Mouse (Mus musculus): ENCODE data around the gene Mpped2. TPM values are rescaled to one million over a fixed set of nuclear protein-coding genes. Genes with fewer than 3 reads are reported as not detected.

Mpped2 gene
- polyA plus RNA-seq, 1 experiment = 0.73 TPM

DNA sequence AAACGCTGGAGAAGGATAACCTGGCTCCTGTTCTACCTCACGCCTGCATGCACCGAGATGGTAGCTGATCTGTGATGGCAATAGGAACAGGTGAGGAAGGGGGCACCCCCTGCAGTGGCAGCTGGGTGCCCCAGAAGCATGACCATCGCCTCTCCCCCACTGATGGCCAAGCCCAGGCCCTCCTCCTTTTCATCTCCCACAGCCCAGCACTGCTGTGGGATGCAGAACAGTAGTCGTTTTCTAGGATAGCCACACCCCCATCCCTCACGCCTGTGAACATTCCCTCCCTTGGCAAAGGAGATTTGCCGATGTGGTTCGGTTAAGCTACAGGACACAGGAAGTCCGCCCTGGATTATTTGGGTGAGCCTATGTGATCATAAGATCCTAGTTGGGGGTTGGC, 151.1 kb downstream of the Mpped2 start:
- no peak for DNase-seq (ENCODE audit: low read depth, low spot score)
- 54% methylated on average over 9 of the region's 9 CpGs for WGBS

DNA sequence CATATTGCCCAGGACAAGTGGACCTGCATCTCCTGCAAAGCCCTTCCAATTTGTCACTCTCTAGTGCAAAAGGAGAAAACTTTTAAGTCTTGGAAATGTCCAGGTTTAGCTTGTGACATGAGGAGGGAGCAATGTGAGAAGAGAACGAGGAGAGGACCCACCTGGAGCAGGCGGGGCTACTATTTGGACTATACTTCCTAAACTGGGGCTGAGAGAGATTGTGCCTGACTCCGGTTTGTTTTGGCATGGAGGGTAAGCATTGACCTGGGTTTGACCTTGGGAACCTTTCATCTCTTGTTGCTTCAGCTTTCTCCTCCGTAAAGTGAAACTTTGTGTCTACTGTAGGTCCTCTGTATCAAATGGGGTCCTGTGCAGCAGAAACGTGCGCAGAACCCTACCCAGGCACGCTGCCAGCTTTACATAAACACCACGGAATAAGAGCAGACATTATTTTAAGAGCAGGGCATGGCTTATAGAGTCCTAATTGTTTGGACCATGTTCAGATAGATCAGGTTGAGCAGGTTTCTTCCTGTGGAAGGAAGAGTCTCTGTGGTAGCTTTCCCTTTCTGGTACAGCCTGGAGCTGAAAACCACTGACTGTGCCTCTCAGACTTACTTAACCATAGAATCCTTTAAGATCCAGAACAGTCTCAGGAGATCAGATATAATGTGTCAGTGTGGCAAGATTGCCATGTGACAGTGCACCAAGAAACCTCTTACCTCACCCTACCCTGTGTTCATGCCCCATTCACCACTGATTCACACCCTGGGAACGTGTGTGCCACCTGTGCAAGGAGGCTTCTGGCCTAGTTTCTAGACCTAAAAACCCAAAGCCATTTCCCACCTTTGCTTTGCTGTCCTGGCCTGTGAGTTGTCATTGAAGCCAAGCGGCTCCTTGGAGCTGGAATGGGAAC, 152.0 kb downstream of the Mpped2 start:
- DNase-seq (ENCODE audit: low read depth, low spot score) = no peak
- 29% methylated on average over 10 of the region's 10 CpGs for WGBS

DNA sequence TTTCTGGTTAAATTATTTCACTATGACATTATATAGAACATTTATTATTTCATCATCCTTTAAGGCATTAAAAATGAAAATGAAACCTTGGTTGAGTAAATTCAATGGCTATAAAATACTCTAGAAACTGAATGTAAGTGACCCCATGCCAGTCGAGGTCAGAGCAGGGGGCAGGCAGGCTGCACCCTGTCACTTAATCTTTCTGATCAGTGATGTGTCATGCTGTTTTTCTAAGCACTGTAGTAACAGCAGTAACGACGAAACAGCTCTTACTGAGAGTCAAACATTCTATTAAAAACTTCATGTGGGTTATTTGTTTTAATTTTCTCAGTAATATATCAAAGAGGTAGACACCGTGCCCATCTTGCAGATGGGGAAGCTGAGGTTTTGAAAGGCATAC, 153.4 kb downstream of the Mpped2 start:
- DNase-seq (ENCODE audit: low read depth, low spot score) = no peak
- WGBS = 59% methylated on average over 4 of the region's 4 CpGs

DNA sequence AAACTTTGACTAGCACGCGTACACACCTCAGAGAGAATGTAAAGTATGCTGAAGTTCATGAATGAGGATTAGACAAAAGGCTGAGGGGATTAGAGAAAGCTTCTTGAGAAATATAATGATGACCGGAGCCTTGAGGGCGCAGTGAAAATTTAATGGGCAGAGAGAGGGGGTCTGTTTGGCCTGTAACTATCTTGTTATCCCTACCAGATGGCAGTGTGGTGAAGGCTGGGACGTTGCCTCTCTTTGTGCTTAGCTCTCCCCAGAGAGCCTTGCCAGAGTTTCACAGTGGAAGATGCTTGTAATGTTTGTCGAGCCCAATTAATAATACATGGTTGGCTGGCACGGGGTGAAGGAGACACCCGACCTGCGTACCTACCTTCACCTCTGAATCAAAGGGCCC, 156.3 kb downstream of the Mpped2 start:
- WGBS = 78% methylated on average over 9 of the region's 9 CpGs
- DNase-seq (ENCODE audit: low read depth, low spot score) = no peak

DNA sequence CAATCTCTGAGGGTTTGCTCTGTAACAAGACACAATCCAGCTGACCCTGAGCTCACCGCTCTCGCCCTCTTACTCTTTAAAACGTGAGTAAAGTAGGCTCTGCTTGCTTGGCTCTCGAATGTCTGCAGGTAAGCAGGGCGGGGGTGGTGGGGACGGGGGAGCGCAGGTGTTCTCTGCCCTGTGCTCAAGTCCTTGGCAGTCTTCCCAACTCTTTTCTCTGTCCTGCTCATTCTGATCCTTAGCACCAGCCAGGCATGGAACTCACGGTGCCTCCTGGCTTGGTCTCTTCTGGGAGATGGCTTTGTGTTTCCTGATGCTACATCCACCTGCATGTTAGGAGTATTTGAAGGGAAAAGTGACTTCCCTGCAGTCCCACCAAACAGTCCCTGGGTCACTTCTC, 158.4 kb downstream of the Mpped2 start:
- no peak for DNase-seq (ENCODE audit: low read depth, low spot score)
- WGBS = 42% methylated on average over 8 of the region's 8 CpGs

DNA sequence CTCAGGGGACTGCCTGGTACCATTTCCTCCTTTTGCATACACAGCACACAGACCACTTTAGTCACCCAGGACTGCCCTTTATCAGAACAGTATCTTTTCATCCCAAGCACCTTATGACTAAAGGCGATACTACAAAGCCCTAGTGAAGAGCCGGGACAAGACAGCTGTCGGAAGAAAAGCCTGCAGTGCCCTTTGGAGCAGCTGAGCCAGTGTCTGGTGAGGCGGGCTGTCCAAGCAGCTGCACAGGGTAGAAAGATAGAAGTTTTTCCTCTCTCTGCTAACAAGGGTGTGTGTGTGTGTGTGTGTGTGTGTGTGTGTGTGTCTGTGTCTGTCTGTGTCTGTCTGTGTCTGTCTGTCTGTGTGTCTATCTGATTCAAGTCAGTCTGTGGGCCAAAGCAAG, 161.1 kb downstream of the Mpped2 start:
- 80% methylated on average over 4 of the region's 4 CpGs for WGBS
- DNase-seq (ENCODE audit: low read depth, low spot score) = no peak

DNA sequence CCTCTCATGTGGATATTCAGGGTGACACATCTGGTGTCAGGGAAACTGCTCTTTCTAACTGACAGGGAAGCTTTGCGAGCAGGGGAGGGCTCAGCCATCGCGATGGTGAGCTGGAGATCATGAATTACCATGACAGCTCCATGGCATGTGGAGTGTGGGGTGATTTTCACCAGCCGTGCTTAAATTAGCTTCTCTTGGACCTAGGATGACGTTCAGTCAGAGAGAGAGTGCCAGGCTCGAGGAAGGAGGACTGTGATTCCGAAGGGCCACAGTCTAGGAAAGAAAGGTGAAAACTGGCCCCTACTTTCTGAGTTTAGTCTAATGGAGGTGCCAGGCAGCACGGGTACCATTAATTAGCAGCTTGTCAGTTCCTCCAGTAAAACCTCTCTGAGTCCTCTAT, 161.7 kb downstream of the Mpped2 start:
- WGBS = 52% methylated on average over 8 of the region's 8 CpGs
- no peak for DNase-seq (ENCODE audit: low read depth, low spot score)

DNA sequence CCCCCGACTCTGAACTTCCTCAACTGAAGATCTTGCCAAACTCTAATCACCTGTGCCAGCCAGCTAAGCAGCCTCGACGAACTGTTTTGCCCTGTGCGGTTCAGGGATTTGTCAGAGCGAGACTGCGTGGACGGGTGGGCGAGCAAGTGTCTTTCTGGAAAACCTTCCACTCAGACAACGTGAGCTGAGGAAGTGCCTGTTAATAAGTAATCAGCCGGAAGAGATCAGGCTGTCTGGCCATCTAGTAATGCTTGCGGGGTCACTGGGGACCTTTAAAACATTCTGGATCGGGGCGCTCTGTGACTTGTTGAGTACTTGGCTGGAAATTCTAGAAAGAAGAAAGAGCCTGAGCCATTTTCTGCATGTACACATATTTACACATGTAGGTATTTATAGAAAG, 162.1 kb downstream of the Mpped2 start:
- WGBS = 29% methylated on average over 13 of the region's 13 CpGs
- DNase-seq (ENCODE audit: low read depth, low spot score) = no peak

DNA sequence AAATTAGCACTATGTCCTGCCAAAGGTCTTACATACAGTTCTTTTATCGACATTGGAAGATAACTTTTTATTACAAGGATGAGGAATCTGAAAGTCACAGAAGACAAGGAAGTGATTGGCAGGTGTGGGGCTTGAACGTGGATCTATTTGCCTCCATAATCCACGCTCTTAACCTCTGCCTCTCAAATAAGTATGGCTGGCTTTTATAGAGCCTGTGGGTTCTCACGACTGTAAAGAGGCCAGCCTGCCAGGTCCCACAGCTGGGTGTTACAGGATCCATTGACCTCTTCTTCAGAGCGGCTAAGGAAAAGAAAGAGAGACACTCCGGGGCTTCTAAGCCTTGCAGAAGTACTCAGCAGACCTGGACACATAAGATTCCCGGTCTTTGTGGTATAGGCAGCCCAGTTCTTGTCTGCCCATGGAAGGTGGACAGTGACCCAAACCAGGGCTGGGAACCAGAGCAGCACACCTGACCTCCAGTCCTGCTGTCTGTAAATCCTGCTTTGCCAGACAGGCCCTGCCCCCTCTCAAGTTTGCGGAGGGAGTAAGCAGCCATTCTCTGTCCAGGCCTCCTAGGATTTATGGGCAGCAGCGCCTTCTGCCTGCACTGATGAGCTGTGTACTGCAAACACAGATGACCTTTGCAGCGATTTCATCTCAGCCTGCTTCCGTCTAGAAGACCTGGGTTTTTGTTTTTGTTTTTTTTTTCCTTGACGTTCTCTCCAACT, 162.7 kb downstream of the Mpped2 start:
- WGBS = 24% methylated on average over 12 of the region's 12 CpGs
- DNase-seq (ENCODE audit: low read depth, low spot score) = no peak

DNA sequence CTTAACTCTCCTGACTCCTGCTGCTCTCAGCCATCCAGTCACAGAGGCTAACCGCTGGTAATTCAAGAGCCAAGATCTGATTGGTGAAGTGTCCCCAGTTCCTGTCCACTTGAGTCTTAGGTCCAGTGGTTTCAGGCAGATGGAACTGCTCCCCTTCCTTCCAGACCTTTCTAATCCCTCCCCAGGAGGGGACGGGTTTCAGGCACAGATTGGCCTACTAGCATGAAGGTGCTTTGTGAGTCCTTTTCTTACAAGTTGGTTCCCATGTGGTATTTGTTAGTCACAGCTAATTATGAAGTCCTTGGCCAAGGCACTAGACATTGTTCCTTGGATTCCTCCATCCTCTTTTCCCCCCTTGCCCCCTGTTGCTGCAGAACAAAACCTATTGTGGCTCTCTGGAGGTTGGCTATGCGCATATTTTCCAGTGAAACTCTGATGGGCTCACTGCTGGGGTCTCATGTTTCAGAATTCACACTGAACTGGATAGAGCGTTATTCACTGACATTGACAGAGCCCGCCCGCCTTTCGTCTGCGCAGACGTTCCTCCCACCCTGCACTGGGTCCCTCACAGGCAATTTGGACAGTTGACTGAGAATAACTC, 163.4 kb downstream of the Mpped2 start:
- no peak for DNase-seq (ENCODE audit: low read depth, low spot score)
- WGBS = 85% methylated on average over 9 of the region's 9 CpGs

DNA sequence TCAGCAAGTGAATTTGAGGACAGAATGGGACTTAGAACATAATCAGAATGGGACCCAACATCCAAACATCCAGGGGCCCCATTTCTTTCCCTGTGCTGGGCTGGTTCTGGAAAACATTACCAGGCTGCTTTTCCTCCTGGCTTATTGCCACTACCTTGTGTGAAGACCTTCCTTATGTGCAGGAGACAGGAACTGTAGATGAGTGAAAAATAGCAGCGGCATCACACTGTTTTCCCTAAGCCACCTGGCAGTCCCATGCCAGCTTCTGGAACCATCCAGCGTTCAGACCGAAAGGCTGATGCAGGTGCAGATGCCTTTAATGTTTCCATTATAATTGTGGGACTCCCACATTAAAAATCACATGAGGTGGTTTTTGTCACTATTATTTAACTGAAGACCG, 164.2 kb downstream of the Mpped2 start:
- no peak for DNase-seq (ENCODE audit: low read depth, low spot score)
- WGBS = 75% methylated on average over 4 of the region's 4 CpGs

DNA sequence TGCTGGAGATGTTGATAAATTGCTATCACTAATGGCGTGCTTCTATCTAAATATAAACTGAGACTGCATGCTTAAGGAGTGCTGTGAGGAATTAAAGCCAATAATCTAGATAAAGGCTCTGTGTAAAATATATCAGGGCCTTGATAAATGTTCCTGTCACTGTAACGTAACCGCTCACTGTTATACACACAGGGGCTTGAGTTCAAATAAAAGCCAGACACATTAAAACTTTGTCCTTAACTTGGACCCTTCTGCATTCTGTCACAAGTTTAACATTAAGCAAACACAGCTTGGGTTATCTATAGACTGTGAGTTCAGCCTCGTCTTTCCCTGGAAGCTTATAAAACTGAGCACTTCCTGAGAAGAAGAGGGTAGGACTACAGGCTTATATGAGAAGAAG, 164.6 kb downstream of the Mpped2 start:
- 58% methylated on average over 4 of the region's 4 CpGs for WGBS
- no peak for DNase-seq (ENCODE audit: low read depth, low spot score)

DNA sequence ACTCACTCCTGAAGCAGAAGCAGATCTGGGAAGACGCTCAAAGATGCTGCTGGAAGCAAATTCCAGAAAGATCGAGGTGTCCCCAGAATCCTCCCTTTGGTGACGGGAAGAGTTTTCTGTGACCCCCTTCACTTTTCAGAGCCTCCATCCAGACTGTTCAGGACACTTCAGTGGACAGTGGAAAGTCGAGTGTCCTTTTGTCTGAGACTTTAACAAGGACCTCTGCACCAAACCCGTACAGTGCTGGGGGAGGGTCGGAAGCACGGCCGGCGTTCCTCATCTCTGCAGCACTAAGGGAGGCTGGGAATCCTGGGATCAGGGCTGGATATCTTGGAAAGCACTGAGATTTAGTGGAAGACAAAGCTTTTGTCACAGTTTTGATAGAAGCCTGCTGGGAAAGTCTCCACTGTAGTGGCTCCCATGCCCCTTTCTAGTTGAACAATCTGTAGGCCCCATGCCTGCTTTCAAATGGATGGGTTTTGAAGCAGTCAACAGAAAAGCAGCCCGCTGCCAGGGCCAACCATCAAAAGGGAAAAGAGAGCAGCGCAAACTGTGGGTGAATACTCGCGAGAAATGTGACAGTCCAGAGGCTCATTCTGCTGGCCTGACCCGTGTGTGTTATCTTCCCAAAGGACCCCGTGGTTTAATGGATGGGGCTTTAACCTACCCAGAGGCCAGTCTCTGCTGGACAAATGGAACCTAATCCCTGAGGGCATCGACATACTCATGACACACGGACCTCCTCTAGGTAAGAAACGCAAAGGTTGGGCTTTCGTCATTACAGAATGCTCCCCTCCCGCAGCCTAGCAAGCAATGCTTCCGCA, 168.0 kb downstream of the Mpped2 start:
- WGBS = 91% methylated on average over 21 of the region's 21 CpGs

DNA sequence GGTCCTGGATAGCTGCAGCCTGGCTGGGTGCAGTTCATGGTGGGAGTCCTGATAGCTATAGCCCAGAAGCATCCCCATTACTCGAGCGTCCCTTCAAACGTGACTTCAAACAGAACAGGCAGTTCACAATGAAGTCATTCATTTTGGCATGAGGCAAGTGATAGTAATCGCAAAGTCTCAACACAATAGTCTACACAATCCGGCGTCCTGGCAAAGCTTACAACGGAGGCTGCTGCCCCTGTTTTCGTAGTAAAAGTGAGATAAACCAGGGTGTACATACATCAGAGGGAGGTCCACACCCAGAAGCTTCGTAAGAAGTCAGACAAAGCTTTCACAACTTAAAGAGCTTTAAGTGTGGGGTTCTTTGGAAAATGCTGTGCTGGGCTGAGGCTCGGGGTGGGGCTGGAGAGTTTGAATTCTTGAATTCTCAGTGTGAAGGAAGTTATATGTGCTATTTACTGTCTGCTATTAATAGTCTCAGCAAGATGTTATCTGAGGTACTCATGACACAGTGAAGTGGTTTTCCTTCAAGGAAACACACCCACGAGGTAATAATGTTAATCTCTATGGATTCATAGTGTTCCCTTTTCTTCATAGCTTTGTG, 170.1 kb downstream of the Mpped2 start:
- WGBS = 18% methylated on average over 11 of the region's 11 CpGs

More for the DNA sequence above, 168.0 kb downstream of the Mpped2 start:
- no peak for DNase-seq (ENCODE audit: low read depth, low spot score)

DNA sequence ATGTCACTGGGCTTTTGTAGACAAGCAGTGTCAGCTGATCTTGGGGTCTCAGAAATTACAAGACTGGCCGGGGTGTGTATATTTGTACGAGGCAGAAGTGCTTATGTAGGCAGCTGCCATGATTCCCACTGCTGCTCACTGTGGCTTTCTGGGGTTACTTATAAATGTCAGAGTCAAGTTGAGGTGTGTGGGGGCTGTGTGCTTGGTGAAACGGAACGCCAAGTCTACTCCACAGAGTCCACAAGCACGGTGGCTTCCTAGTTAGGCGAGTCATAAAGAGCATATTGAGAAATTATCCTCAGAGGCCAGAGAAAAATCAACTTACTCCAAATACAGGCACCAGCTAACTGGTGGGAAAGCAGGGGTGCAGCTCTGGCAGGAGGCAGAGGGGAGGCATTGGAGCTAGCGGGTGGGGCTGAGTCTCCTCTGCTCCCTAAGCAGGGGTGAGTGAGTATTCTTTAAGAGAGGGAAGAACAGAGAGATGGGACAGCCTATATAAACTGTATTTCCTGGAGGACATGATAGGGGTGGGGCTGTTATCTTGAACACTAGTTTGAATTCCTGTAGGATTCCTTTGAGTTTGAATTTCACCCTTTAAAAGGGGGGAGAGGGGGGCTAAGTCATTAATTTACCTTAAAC, 172.2 kb downstream of the Mpped2 start:
- DNase-seq (ENCODE audit: low read depth, low spot score) = no peak
- WGBS = 38% methylated on average over 7 of the region's 7 CpGs

More for the DNA sequence above, 170.1 kb downstream of the Mpped2 start:
- no peak for DNase-seq (ENCODE audit: low read depth, low spot score)

DNA sequence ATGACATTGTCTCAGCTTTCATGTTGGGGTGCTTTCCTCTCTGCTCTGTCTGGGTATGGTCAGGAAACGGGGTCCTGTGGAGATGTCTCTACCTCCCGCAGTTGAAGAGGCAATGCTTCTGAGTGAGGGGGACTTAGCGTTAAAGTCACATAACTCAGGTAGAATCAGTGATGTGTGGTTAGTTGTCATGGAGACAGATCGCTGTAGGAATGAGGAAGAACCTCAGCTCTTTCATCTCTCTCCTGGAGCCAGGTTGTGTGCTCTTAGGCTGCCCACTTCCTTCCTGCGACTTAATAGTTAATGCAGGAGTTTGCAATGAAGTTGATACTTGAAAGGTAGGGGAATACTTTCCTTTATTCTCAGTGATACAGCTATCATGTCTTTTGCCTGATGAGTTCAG, 173.2 kb downstream of the Mpped2 start:
- no peak for DNase-seq (ENCODE audit: low read depth, low spot score)
- 37% methylated on average over 5 of the region's 5 CpGs for WGBS

DNA sequence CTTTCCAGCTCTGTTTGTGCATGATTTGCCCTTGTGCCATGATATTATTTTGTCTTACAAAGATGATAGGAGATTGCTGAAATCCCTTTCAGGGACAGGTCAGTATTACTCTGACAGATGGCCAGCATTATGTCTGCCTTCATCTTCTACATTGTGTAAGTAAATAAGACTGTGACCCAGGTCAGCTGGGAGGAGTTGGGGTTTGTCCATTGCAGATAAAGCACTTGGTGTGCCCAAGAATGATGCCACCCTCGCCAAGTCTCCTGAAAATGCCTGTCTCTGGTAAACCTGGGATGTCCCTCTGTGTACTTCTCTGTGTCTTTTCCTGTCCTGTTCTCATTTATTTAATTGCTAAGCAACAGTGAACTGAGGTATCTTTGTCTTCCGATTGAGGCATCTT, 177.8 kb downstream of the Mpped2 start:
- no peak for DNase-seq (ENCODE audit: low read depth, low spot score)

DNA sequence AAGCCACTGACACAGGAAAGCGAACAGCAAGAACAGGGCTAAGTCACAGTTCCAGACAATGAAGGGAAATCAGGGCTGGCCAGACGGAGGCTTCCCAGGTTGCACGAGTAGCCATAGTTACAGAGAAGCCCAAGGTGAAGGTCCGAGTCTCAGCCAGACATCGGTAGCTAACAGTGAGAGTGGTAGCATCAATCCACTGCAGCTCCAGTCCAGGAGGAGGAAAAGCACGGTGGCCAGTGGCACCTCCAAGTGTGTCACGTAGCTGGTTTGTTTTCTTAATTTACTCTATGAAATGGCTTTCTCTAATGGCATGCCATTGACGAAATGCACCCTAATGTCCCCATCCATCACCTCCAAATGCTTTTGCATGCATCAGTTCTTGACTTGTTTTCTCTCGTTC, 180.1 kb downstream of the Mpped2 start:
- WGBS = 76% methylated on average over 9 of the region's 9 CpGs

More for the DNA sequence above, 177.8 kb downstream of the Mpped2 start:
- WGBS = 78% methylated on average over 2 of the region's 2 CpGs

DNA sequence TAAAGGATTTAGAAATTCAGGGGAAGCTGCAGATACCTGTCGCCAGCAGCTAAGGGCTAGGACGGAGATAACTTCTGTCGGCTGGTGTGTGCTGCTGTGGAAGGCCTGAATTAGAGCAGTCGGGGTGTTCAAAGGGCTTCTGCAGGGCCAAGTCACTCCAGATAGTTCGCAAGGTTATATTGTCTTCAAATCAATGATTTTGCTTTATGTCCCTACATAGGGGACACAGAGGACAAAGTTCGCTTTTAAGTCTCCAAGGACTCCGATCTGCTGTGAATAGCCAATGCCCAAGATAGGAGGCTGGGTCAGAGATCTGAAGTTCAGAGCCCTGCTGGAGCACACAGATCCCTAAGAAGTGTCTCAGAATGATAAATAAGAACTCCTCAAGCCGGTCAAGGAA, 190.3 kb downstream of the Mpped2 start:
- 54% methylated on average over 8 of the region's 8 CpGs for WGBS
- no peak for DNase-seq (ENCODE audit: low read depth, low spot score)

More for the DNA sequence above, 180.1 kb downstream of the Mpped2 start:
- no peak for DNase-seq (ENCODE audit: low read depth, low spot score)

Data from large intestine, adult 2 months (tissue).